Mouse (Mus musculus) embryonic facial prominence, embryonic 13.5 days (tissue): ENCODE results near the gene Arid1b. TPM values are rescaled to one million over a fixed set of nuclear protein-coding genes. Genes with fewer than 3 reads are reported as not detected.

Experiments
- ATAC-seq: fragments of 200-750 bp; cut with Nextera tagmentation; 2 replicates; pipeline ENCODE4 v1.8.0; 2017; ENCODE audit warnings: low read depth; ENCODE audit not compliant: insufficient number of reproducible peaks, insufficient read depth, low FRiP score, low TSS enrichment
- H3K27ac ChIP-seq: fragments of 300-500 bp; sonication (generic); 2 replicates; pipeline ENCODE4 v1.5.1; 2015; ENCODE audit warnings: moderate library complexity, mild to moderate bottlenecking, inconsistent platforms
- H3K27me3 ChIP-seq: fragments of 300-500 bp; sonication (generic); 2 replicates; pipeline ENCODE4 v1.6.1; 2015; ENCODE audit warnings: mild to moderate bottlenecking, inconsistent platforms
- H3K36me3 ChIP-seq: fragments of 300-500 bp; sonication (generic); 2 replicates; pipeline ENCODE4 v1.6.1; 2015; ENCODE audit warnings: mild to moderate bottlenecking, inconsistent platforms
- H3K4me1 ChIP-seq: fragments of 300-500 bp; sonication (generic); 2 replicates; pipeline ENCODE4 v1.6.1; 2015; ENCODE audit warnings: inconsistent platforms
- H3K4me2 ChIP-seq: fragments of 300-500 bp; sonication (generic); 2 replicates; pipeline ENCODE4 v1.6.1; 2015; ENCODE audit warnings: moderate library complexity, mild to moderate bottlenecking, inconsistent platforms
- H3K4me3 ChIP-seq: fragments of 300-500 bp; sonication (generic); 2 replicates; pipeline ENCODE4 v1.5.1; 2015; ENCODE audit warnings: mild to moderate bottlenecking, inconsistent platforms
- H3K9ac ChIP-seq: fragments of 300-500 bp; sonication (generic); 2 replicates; pipeline ENCODE4 v1.6.1; 2015; ENCODE audit warnings: mild to moderate bottlenecking, inconsistent platforms
- H3K9me3 ChIP-seq: fragments of 300-500 bp; sonication (generic); 2 replicates; pipeline ENCODE4 v1.6.1; 2016; ENCODE audit warnings: inconsistent platforms
- WGBS: fragments of 180-500 bp; shearing (Covaris S2); methylation state at CpG from one replicate; pipeline ENCODE4 v1.1.7; 2015; ENCODE audit warnings: mixed read lengths; 5-methylcytosine and 5-hydroxymethylcytosine counted together
- polyA plus RNA-seq: library from polyadenylated mRNA; unstranded; fragments of >200 nt; fragmentation: Nextera tagmentation; extraction: Ambion mirVana; gene quantifications from 2 replicates; pipeline ENCODE4 v1.2.1, GENCODE M21; 2015

Gene Arid1b
- polyA plus RNA-seq, 1 experiment from 2014 or later = 13.0 TPM

GRCm38 (mm10) chr17:5221041-5221440 is 226.9 kb downstream of the Arid1b start:
- Histone ChIP-seq H3K9me3 (no peaks in the 10 kb centered on the region), H3K27ac (0 out of 2 replicates have a peak overlapping the region, but pooled peaks have one; percentile 48), H3K9ac (no peak overlapping the region), H3K36me3 (no peaks in the 10 kb centered on the region), H3K4me3 (no peak overlapping the region), H3K4me1 (peaks cover 63% of the 10 kb centered on the region), H3K4me2 (no peak overlapping the region), H3K27me3 (no peaks in the 10 kb centered on the region)
- ATAC-seq = no peak
- WGBS = 54% methylated on average over 8 of the region's 8 CpGs

- no peak overlapping the region for H3K4me2 ChIP-seq
- H3K36me3 ChIP-seq = no peaks in the 10 kb centered on the region
- no peaks in the 10 kb centered on the region for H3K27me3 ChIP-seq
- no peaks in the 10 kb centered on the region for H3K9me3 ChIP-seq
- peaks cover 68% of the 10 kb centered on the region for H3K4me1 ChIP-seq
- H3K27ac ChIP-seq = no peak overlapping the region
- no peak overlapping the region for H3K9ac ChIP-seq
- no peak overlapping the region for H3K4me3 ChIP-seq
- ATAC-seq = no peak
- WGBS = 32% methylated on average over 4 of the region's 4 CpGs
Observed at GRCm38 (mm10) chr17:5221558-5221957, 227.4 kb downstream of the Arid1b start.

GRCm38 (mm10) chr17:5222827-5223226 is 228.7 kb downstream of the Arid1b start:
- Histone ChIP-seq H3K9ac (no peak overlapping the region), H3K4me1 (peaks cover 66% of the 10 kb centered on the region), H3K36me3 (no peaks in the 10 kb centered on the region), H3K4me2 (no peak overlapping the region), H3K4me3 (no peak overlapping the region), H3K27me3 (no peaks in the 10 kb centered on the region), H3K9me3 (no peaks in the 10 kb centered on the region), H3K27ac (no peak overlapping the region)
- 32% methylated on average over 2 of the region's 2 CpGs for WGBS
- ATAC-seq = no peak

- H3K4me1 ChIP-seq = peaks cover 60% of the 10 kb centered on the region
- H3K4me2 ChIP-seq = no peak overlapping the region
- H3K9me3 ChIP-seq = no peaks in the 10 kb centered on the region
- no peaks in the 10 kb centered on the region for H3K36me3 ChIP-seq
- no peak overlapping the region for H3K9ac ChIP-seq
- WGBS = 86% methylated on average over 4 of the region's 4 CpGs
- H3K4me3 ChIP-seq = no peak overlapping the region
- no peak overlapping the region for H3K27ac ChIP-seq
- no peaks in the 10 kb centered on the region for H3K27me3 ChIP-seq
- no peak for ATAC-seq
Observed at GRCm38 (mm10) chr17:5224932-5225331, 230.8 kb downstream of the Arid1b start.

GRCm38 (mm10) chr17:5227136-5227535 is 233.0 kb downstream of the Arid1b start:
- Histone ChIP-seq H3K9ac (no peak overlapping the region), H3K36me3 (no peaks in the 10 kb centered on the region)
- no peak for ATAC-seq

GRCm38 (mm10) chr17:5227950-5228615 is 234.0 kb downstream of the Arid1b start:
- Histone ChIP-seq H3K4me3 (no peak overlapping the region), H3K27me3 (no peaks in the 10 kb centered on the region), H3K36me3 (no peaks in the 10 kb centered on the region), H3K27ac (peak overlapping the region; percentile 28), H3K9me3 (no peaks in the 10 kb centered on the region), H3K4me2 (no peak overlapping the region), H3K4me1 (peaks cover 71% of the 10 kb centered on the region), H3K9ac (no peak overlapping the region)
- WGBS = 60% methylated on average over 14 of the region's 14 CpGs
- no peak for ATAC-seq

More at GRCm38 (mm10) chr17:5227136-5227535, 233.0 kb downstream of the Arid1b start:
- H3K4me2 ChIP-seq = no peak overlapping the region
- H3K4me3 ChIP-seq = no peak overlapping the region
- no peaks in the 10 kb centered on the region for H3K9me3 ChIP-seq
- H3K27ac ChIP-seq = no peak overlapping the region; the same call in 1 of the 2 replicates
- H3K27me3 ChIP-seq = no peaks in the 10 kb centered on the region
- WGBS = 66% methylated on average over 6 of the region's 6 CpGs
- H3K4me1 ChIP-seq = peaks cover 61% of the 10 kb centered on the region

- Histone ChIP-seq H3K27ac (peak overlapping the region; percentile 28), H3K4me2 (no peak overlapping the region), H3K9me3 (no peaks in the 10 kb centered on the region), H3K27me3 (no peaks in the 10 kb centered on the region), H3K9ac (no peak overlapping the region), H3K4me1 (peaks cover 73% of the 10 kb centered on the region), H3K4me3 (no peak overlapping the region), H3K36me3 (no peaks in the 10 kb centered on the region)
- ATAC-seq = no peak
- 75% methylated on average over 6 of the region's 6 CpGs for WGBS
Observed at GRCm38 (mm10) chr17:5228616-5229250, 234.6 kb downstream of the Arid1b start.

GRCm38 (mm10) chr17:5230063-5230462 is 235.9 kb downstream of the Arid1b start:
- no peak overlapping the region for H3K9ac ChIP-seq
- peaks cover 85% of the 10 kb centered on the region for H3K4me1 ChIP-seq
- no peaks in the 10 kb centered on the region for H3K36me3 ChIP-seq
- ATAC-seq = no peak
- no peak overlapping the region for H3K4me2 ChIP-seq
- H3K27me3 ChIP-seq = no peaks in the 10 kb centered on the region
- WGBS = 72% methylated on average over 7 of the region's 7 CpGs
- no peak overlapping the region for H3K27ac ChIP-seq
- no peak overlapping the region for H3K4me3 ChIP-seq
- H3K9me3 ChIP-seq = no peaks in the 10 kb centered on the region

- 59% methylated on average over 2 of the region's 2 CpGs for WGBS
- no peak for ATAC-seq
Observed at GRCm38 (mm10) chr17:5232180-5232579, 238.0 kb downstream of the Arid1b start.

GRCm38 (mm10) chr17:5233991-5234390 is 239.9 kb downstream of the Arid1b start:
- no peak for ATAC-seq
- no peak overlapping the region for H3K4me2 ChIP-seq
- no peaks in the 10 kb centered on the region for H3K27me3 ChIP-seq
- no peak overlapping the region for H3K27ac ChIP-seq
- H3K9me3 ChIP-seq = no peaks in the 10 kb centered on the region
- no peaks in the 10 kb centered on the region for H3K36me3 ChIP-seq
- no peak overlapping the region for H3K9ac ChIP-seq
- H3K4me1 ChIP-seq = peaks cover 89% of the 10 kb centered on the region
- H3K4me3 ChIP-seq = no peak overlapping the region
- WGBS = 100% methylated on average over 1 of the region's 1 CpGs

More at GRCm38 (mm10) chr17:5232180-5232579, 238.0 kb downstream of the Arid1b start:
- no peaks in the 10 kb centered on the region for H3K27me3 ChIP-seq
- no peak overlapping the region for H3K4me3 ChIP-seq
- H3K27ac ChIP-seq = no peak overlapping the region
- H3K9me3 ChIP-seq = no peaks in the 10 kb centered on the region
- no peak overlapping the region for H3K4me2 ChIP-seq
- H3K9ac ChIP-seq = no peak overlapping the region
- H3K4me1 ChIP-seq = peaks cover 85% of the 10 kb centered on the region
- no peaks in the 10 kb centered on the region for H3K36me3 ChIP-seq

- 35% methylated on average over 9 of the region's 9 CpGs for WGBS
- no peak overlapping the region for H3K4me2 ChIP-seq
- no peak for ATAC-seq
Observed at GRCm38 (mm10) chr17:5235057-5235456, 240.9 kb downstream of the Arid1b start.

GRCm38 (mm10) chr17:5237765-5238164 is 243.6 kb downstream of the Arid1b start:
- 39% methylated on average over 3 of the region's 3 CpGs for WGBS
- 0 out of 2 replicates have a peak overlapping the region, but pooled peaks have one; percentile 16 for H3K27ac ChIP-seq

More at GRCm38 (mm10) chr17:5235057-5235456, 240.9 kb downstream of the Arid1b start:
- Histone ChIP-seq H3K4me3 (no peak overlapping the region), H3K36me3 (no peaks in the 10 kb centered on the region), H3K9me3 (no peaks in the 10 kb centered on the region), H3K27ac (peak overlapping the region; percentile 40; the same call in 1 of the 2 replicates), H3K4me1 (peaks cover 85% of the 10 kb centered on the region), H3K27me3 (no peaks in the 10 kb centered on the region), H3K9ac (no peak overlapping the region)

More at GRCm38 (mm10) chr17:5237765-5238164, 243.6 kb downstream of the Arid1b start:
- ATAC-seq = no peak
- 0 out of 2 replicates have a peak overlapping the region, but pooled peaks have one; percentile 36 for H3K9ac ChIP-seq
- H3K4me1 ChIP-seq = peaks cover 59% of the 10 kb centered on the region
- no peaks in the 10 kb centered on the region for H3K27me3 ChIP-seq
- H3K36me3 ChIP-seq = 0 out of 2 replicates have a peak, but pooled peaks cover 1% of the 10 kb centered on the region
- no peak overlapping the region for H3K4me2 ChIP-seq
- no peaks in the 10 kb centered on the region for H3K9me3 ChIP-seq
- no peak overlapping the region for H3K4me3 ChIP-seq
